Mouse (Mus musculus): ENCODE measurements at regions not wholly inside any gene's neighbourhood (a gene's known extent, or its start where the extent isn't known, plus 50 kb on each side); places are given as distances from the start of the nearest gene placed in this dataset.

GRCm38 (mm10) chr3:61740088-61740487 is 374.3 kb upstream of the B430305J03Rik start:
- WGBS (ENCODE audit: insufficient replicate concordance) = 43% methylated on average over 2 of the region's 2 CpGs
- H3K27me3 ChIP-seq = no peaks in the 10 kb centered on the region
- H3K4me2 ChIP-seq = no peak overlapping the region
- no peaks in the 10 kb centered on the region for H3K9me3 ChIP-seq (replicated peaks)
- no peak for DNase-seq
- H3K27ac ChIP-seq = no peak overlapping the region
- H3K36me3 ChIP-seq = no peaks in the 10 kb centered on the region
- H3K4me3 ChIP-seq (replicated peaks) = no peak overlapping the region
- H3K4me1 ChIP-seq (replicated peaks) = no peaks in the 10 kb centered on the region
- no peak for ATAC-seq (ENCODE audit: low read depth)
- H3K9ac ChIP-seq = no peak overlapping the region

DNA sequence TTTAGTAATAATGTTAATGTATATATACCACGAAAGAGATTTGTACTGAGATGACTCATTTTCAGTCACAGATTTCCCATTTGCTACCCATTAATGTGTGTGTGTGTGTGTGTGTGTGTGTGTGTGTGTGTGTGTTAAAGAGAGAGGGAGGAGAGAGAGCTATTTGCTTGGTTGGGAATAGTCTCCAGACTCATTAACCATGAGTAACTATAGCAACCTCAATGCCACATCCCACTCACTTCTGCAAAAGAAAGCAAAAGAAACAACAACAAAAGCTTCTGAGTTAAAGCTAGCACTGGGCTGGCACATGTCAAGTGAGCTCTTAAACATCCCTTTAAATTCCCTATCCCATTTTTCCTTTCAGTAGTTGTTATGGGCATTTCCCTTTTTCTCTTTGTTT is 372.8 kb upstream of the B430305J03Rik start:
- H3K36me3 ChIP-seq = no peaks in the 10 kb centered on the region
- H3K4me2 ChIP-seq = no peak overlapping the region
- no peak for DNase-seq
- ATAC-seq (ENCODE audit: low read depth) = no peak
- 58% methylated on average over 1 of the region's 1 CpGs for WGBS (ENCODE audit: insufficient replicate concordance)
- no peaks in the 10 kb centered on the region for H3K4me1 ChIP-seq (replicated peaks)
- no peaks in the 10 kb centered on the region for H3K27me3 ChIP-seq
- H3K9me3 ChIP-seq (replicated peaks) = no peaks in the 10 kb centered on the region
- H3K4me3 ChIP-seq (replicated peaks) = no peak overlapping the region
- no peak overlapping the region for H3K9ac ChIP-seq
- no peak overlapping the region for H3K27ac ChIP-seq

- no peaks in the 10 kb centered on the region for H3K36me3 ChIP-seq
These were observed 351.0 kb upstream of the B430305J03Rik start for GRCm38 (mm10) chr3:61716785-61717184.

DNA sequence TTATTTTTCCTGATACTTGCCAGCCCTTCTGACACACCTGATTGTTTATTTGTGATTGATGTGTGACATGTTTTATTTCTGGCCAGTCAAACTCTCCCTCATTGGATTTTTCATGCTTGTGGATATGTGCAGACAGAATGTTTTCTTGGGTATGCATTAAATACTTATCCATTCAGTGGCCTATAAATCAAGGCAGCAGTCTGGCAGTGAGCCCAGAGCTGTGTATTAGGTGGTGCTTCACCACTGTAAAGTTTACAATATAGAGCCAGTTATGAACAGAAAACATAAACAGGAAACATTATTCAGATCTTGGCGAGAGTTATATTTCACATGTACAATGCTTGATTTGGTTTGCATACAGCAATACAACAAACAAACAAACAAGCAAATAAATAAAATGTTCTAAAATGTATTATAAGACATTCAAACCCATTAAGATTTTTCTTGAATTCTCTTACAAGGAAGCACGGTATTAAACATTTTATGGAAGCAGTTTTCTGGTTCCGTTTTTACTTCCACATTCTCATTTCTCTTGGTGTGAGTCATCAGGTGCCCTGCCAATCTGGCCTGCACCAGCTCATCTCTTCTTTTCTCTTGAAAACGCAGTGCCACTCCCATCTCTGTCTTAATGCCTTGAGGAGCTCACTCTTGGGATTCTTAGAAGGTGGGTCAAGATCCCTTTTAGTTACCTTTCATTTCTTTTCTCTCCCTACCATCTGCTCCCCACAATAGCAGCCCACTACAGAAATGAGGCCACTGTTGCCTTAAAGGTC is 322.4 kb upstream of the B430305J03Rik start:
- H3K4me3 ChIP-seq (replicated peaks) = no peak overlapping the region
- no peaks in the 10 kb centered on the region for H3K27me3 ChIP-seq
- H3K36me3 ChIP-seq = no peaks in the 10 kb centered on the region
- H3K4me1 ChIP-seq (replicated peaks) = no peaks in the 10 kb centered on the region
- H3K9me3 ChIP-seq (replicated peaks) = no peaks in the 10 kb centered on the region
- no peak overlapping the region for H3K9ac ChIP-seq
- H3K4me2 ChIP-seq = no peak overlapping the region
- no peak overlapping the region for H3K27ac ChIP-seq
- DNase-seq (no peak), ATAC-seq (ENCODE audit: low read depth) (no peak)
- WGBS (ENCODE audit: insufficient replicate concordance) = 53% methylated on average over 4 of the region's 4 CpGs

More at GRCm38 (mm10) chr3:61716785-61717184, 351.0 kb upstream of the B430305J03Rik start:
- Histone ChIP-seq H3K27ac (no peak overlapping the region), H3K27me3 (no peaks in the 10 kb centered on the region), H3K4me2 (no peak overlapping the region), H3K4me1 (replicated peaks) (no peaks in the 10 kb centered on the region), H3K4me3 (replicated peaks) (no peak overlapping the region), H3K9ac (no peak overlapping the region), H3K9me3 (replicated peaks) (no peaks in the 10 kb centered on the region)
- 42% methylated on average over 2 of the region's 2 CpGs for WGBS (ENCODE audit: insufficient replicate concordance)
- ATAC-seq (ENCODE audit: low read depth) (no peak), DNase-seq (no peak)

DNA sequence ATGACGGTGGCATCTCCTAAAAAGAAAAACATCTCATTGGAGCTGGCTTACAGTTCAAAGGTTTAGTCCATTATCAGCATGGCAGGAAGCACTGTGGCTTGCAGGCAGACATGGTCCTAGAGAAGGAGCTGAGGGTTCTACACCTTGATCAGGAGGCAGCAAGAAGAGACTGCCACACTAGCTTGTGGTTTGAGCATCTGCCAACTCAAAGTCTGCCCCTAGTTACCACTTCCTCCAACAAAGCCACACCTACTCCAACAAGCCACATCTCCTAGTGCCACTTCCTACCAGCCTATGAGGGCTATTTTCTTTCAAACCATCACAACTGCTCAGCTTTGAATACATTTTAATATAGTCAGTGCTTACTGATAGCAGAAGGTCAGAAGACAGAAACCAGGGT is 305.1 kb upstream of the B430305J03Rik start:
- H3K4me2 ChIP-seq = no peak overlapping the region
- no peaks in the 10 kb centered on the region for H3K9me3 ChIP-seq (replicated peaks)
- no peak overlapping the region for H3K9ac ChIP-seq
- DNase-seq = no peak
- no peaks in the 10 kb centered on the region for H3K36me3 ChIP-seq
- no peaks in the 10 kb centered on the region for H3K4me1 ChIP-seq (replicated peaks)
- ATAC-seq (ENCODE audit: low read depth) = no peak
- no peak overlapping the region for H3K4me3 ChIP-seq (replicated peaks)
- 54% methylated on average over 1 of the region's 1 CpGs for WGBS (ENCODE audit: insufficient replicate concordance)
- no peaks in the 10 kb centered on the region for H3K27me3 ChIP-seq
- H3K27ac ChIP-seq = no peak overlapping the region

GRCm38 (mm10) chr3:61656143-61656542 is 290.4 kb upstream of the B430305J03Rik start:
- Histone ChIP-seq H3K9ac (no peak overlapping the region), H3K27ac (no peak overlapping the region), H3K9me3 (replicated peaks) (no peaks in the 10 kb centered on the region), H3K27me3 (no peaks in the 10 kb centered on the region), H3K4me3 (replicated peaks) (no peak overlapping the region), H3K4me2 (no peak overlapping the region), H3K36me3 (no peaks in the 10 kb centered on the region), H3K4me1 (replicated peaks) (no peaks in the 10 kb centered on the region)
- no peak for DNase-seq
- ATAC-seq (ENCODE audit: low read depth) = no peak
- 46% methylated on average over 2 of the region's 2 CpGs for WGBS (ENCODE audit: insufficient replicate concordance)

DNA sequence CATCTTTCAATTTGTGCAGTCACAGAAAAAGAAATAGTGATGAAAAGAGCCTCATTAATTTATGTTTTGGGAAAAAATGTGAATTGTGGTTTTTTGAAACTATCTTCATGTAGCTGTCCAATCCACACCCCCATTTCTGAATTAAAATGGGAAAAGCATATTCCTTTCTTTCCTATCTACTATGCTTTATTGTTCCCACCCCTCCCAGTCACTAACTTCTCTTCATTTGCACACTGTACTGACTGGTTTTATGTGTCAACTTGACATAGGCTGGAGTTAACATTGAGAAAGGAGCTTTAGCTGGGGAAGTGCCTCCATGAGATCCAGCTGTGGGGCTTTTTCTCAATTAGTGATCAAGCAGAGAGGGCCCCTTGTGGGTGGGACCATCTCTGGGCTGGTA is 262.8 kb upstream of the B430305J03Rik start:
- no peak for ATAC-seq (ENCODE audit: low read depth)
- no peaks in the 10 kb centered on the region for H3K9me3 ChIP-seq (replicated peaks)
- H3K27ac ChIP-seq = no peak overlapping the region
- DNase-seq = no peak
- H3K4me1 ChIP-seq (replicated peaks) = no peaks in the 10 kb centered on the region
- no peak overlapping the region for H3K4me2 ChIP-seq
- H3K9ac ChIP-seq = no peak overlapping the region
- H3K27me3 ChIP-seq = no peaks in the 10 kb centered on the region
- H3K36me3 ChIP-seq = no peaks in the 10 kb centered on the region
- no peak overlapping the region for H3K4me3 ChIP-seq (replicated peaks)

DNA sequence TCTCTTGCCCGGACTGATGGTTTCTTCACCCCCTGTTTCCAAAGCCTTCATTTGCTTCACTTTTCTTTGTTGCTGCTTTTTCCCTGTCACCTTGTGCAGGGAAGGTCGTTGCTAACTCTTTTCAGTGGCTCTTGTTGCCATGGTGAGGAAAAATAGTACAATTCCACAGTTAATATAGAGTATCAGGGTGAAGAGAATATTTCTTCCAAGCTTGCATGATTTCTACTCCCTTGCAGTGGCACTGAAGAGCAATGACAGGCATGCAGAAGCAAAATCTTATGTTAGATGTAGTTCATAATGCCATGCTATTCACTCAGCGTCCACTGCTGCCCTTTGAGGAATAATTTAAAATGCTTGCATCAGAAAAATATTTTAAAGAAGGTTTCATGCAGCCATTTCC is 262.3 kb upstream of the B430305J03Rik start:
- Histone ChIP-seq H3K4me2 (no peak overlapping the region), H3K27me3 (no peaks in the 10 kb centered on the region)
- 43% methylated on average over 3 of the region's 3 CpGs for WGBS (ENCODE audit: insufficient replicate concordance)

GRCm38 (mm10) chr3:61623954-61624487 is 258.3 kb upstream of the B430305J03Rik start:
- Histone ChIP-seq H3K9me3 (replicated peaks) (no peaks in the 10 kb centered on the region), H3K4me2 (no peak overlapping the region), H3K4me1 (replicated peaks) (no peaks in the 10 kb centered on the region), H3K27ac (no peak overlapping the region), H3K9ac (no peak overlapping the region), H3K36me3 (no peaks in the 10 kb centered on the region), H3K4me3 (replicated peaks) (no peak overlapping the region), H3K27me3 (no peaks in the 10 kb centered on the region)
- WGBS (ENCODE audit: insufficient replicate concordance) = 80% methylated on average over 4 of the region's 4 CpGs
- DNase-seq (no peak), ATAC-seq (ENCODE audit: low read depth) (no peak)

More for the DNA sequence above, 262.3 kb upstream of the B430305J03Rik start:
- H3K9ac ChIP-seq = no peak overlapping the region
- no peak overlapping the region for H3K4me3 ChIP-seq (replicated peaks)
- no peaks in the 10 kb centered on the region for H3K9me3 ChIP-seq (replicated peaks)
- DNase-seq = no peak
- no peak overlapping the region for H3K27ac ChIP-seq
- no peaks in the 10 kb centered on the region for H3K36me3 ChIP-seq
- H3K4me1 ChIP-seq (replicated peaks) = no peaks in the 10 kb centered on the region
- no peak for ATAC-seq (ENCODE audit: low read depth)

- no peaks in the 10 kb centered on the region for H3K9me3 ChIP-seq (replicated peaks)
- H3K27ac ChIP-seq = no peak overlapping the region
- no peaks in the 10 kb centered on the region for H3K27me3 ChIP-seq
- 65% methylated on average over 4 of the region's 4 CpGs for WGBS (ENCODE audit: insufficient replicate concordance)
- H3K4me2 ChIP-seq = no peak overlapping the region
- H3K9ac ChIP-seq = no peak overlapping the region
- no peaks in the 10 kb centered on the region for H3K36me3 ChIP-seq
- no peak overlapping the region for H3K4me3 ChIP-seq (replicated peaks)
- ATAC-seq (ENCODE audit: low read depth) (no peak), DNase-seq (no peak)
- H3K4me1 ChIP-seq (replicated peaks) = no peaks in the 10 kb centered on the region
These were observed 239.7 kb upstream of the B430305J03Rik start for GRCm38 (mm10) chr3:61605469-61605868.

GRCm38 (mm10) chr3:61602891-61603290 is 237.1 kb upstream of the B430305J03Rik start:
- Histone ChIP-seq H3K27me3 (no peaks in the 10 kb centered on the region), H3K4me3 (replicated peaks) (no peak overlapping the region), H3K36me3 (no peaks in the 10 kb centered on the region), H3K4me1 (replicated peaks) (no peaks in the 10 kb centered on the region), H3K4me2 (no peak overlapping the region), H3K9me3 (replicated peaks) (no peaks in the 10 kb centered on the region), H3K9ac (no peak overlapping the region), H3K27ac (no peak overlapping the region)
- WGBS (ENCODE audit: insufficient replicate concordance) = 65% methylated on average over 2 of the region's 2 CpGs
- no peak for DNase-seq
- ATAC-seq (ENCODE audit: low read depth) = no peak

- H3K4me2 ChIP-seq = no peak overlapping the region
- no peak overlapping the region for H3K4me3 ChIP-seq (replicated peaks)
- ATAC-seq (ENCODE audit: low read depth) = no peak
- H3K4me1 ChIP-seq (replicated peaks) = no peaks in the 10 kb centered on the region
- DNase-seq = no peak
- H3K27ac ChIP-seq = no peak overlapping the region
- H3K27me3 ChIP-seq = no peaks in the 10 kb centered on the region
- H3K9me3 ChIP-seq (replicated peaks) = no peaks in the 10 kb centered on the region
- H3K36me3 ChIP-seq = no peaks in the 10 kb centered on the region
- no peak overlapping the region for H3K9ac ChIP-seq
These were observed 229.8 kb upstream of the B430305J03Rik start for GRCm38 (mm10) chr3:61595574-61595973.

Measured in liver, embryonic 13.5 days (tissue).